Mouse (Mus musculus) lung, postnatal 0 days (tissue): ENCODE measurements at regions not wholly inside any gene's neighbourhood (a gene's known extent, or its start where the extent isn't known, plus 50 kb on each side); places are given as distances from the start of the nearest gene placed in this dataset.

Experiments used
- CTCF ChIP-seq: IDR thresholded peaks from 2 replicates; pipeline ENCODE4 v1.5.1; 2016; ENCODE audit warnings: antibody characterized with exemption, mild to moderate bottlenecking
- EP300 ChIP-seq: IDR thresholded peaks from 2 replicates; pipeline ENCODE4 v1.6.1; 2016; ENCODE audit warnings: antibody characterized with exemption, mild to moderate bottlenecking, control low read depth

DNA sequence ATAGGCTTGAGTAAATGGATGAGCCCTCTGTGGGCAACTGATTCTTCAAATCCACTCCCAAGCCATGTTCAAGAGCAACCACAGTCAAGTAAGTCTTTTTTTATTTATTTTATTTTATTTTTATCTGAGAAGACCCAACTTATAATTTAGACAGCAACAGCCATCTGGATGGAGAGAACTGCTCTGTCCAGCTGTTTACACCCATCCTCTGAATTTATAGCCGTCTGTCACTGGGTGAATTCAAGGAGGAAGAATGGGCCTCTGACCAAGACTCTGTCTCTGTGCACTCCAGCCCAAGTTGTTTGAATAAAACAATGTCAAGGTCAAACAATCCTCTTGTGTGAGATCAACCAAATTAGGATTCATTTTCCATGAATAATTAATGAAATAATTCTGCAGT, 263.6 kb downstream of the Tgfb2 start:
- TF ChIP-seq CTCF (no peak), EP300 (no peak)
